Mouse (Mus musculus) bone marrow macrophage, adult 2 months (primary cell): ENCODE results near the gene B230307C23Rik.

ENCODE experiments used
- CTCF ChIP-seq: IDR thresholded peaks from 2 replicates; pipeline ENCODE4 v1.5.1; 2012; ENCODE audit warnings: low read depth, mild to moderate bottlenecking, low read length, moderate library complexity
- POLR2A ChIP-seq: IDR thresholded peaks from 2 replicates; pipeline ENCODE4 v1.6.1; 2012; ENCODE audit warnings: mild to moderate bottlenecking, low read depth, low read length, borderline replicate concordance

DNA sequence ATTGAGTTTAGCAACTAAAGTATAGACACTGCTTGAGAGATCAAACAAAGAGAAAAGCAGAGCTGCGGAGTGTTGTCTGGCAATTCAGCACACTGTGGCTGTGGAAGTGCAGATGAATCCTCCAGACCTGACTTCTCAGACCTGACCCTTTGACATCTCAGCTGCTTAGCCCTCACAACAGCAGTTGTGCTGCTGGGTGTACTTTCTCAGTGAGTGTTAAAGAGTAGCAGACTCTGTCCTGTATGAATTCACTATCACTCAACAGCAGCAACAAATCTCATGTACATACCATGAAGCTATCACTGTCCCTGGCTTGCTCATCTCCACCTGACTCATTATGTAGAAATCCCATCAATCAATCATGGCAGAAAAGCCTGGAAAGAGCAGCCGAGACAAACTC is 41.1 kb upstream of the B230307C23Rik start:
- TF ChIP-seq CTCF = no peak
- TF ChIP-seq POLR2A = no peak
